Mouse (Mus musculus): ENCODE results near the gene Prex1.

DNA sequence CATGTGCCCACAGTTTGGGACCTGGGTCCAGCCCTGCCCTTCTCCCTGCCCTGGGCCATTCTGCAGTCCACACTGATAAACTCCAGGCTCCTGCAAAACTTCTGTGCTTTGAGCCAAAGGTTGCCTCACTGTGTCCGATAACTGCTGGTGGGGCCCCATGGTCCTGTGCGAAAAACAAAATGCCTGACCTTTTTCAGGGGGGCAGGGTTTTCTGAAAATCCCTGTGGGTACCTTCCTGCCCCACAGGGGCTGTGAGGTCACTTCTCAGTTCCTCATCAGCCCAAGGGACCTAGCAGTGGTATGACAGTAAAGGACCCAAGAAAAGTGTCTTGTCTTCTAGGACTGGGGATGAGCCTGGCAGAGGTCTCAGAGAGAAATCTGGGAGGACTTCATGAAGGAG lies 19.2 kb upstream of the Prex1 start:
- TF ChIP-seq CTCF (IDR thresholded peaks at IDR 0.05; ENCODE audit: low read depth, low read length) (no peak), GATA1 (IDR thresholded peaks at IDR 0.05; ENCODE audit: borderline replicate concordance, low read length) (no peak)
